9 mouse cellular contexts compared by ENCODE assay signal in genomic region chr1:139378861-139379620, GRCm38 (mm10). TPM values are rescaled to one million over a fixed set of nuclear protein-coding genes. Genes with fewer than 3 reads are reported as not detected.
DNase-seq lines count a peak whose midpoint lies in the region; ATAC-seq lines count a peak whose summit lies in the region.
"Had no signal": no experiment of that assay in that cellular context is flagged by ENCODE, and none has a peak within 500 bp of the region (broad histone marks: within the 10 kb centered on the region; RNA-seq: fewer than 3 reads in every experiment).

No protein-coding gene starts in this region.

- WGBS in hindbrain, embryonic 15.5 days: 23% methylated on average over 11 of the region's 11 CpGs
- 23% methylated on average over 11 of the region's 11 CpGs for WGBS in midbrain, embryonic 12.5 days

- no peak overlapping the region for H3K4me2 ChIP-seq in hindbrain, embryonic 15.5 days
- 0 out of 2 replicates have a peak overlapping the region, but pooled peaks have one; percentile 5 for H3K4me2 ChIP-seq in midbrain, embryonic 12.5 days (replicated peaks)

- DNase-seq in embryo, embryonic 11 days: peak; percentile 5
- no peak for DNase-seq in embryo, embryonic 10.5 days (ENCODE audit: low spot score)
- DNase-seq in MN1 (ENCODE audit: low spot score): peak; percentile 55
- no peak for DNase-seq in adrenal gland, adult (ENCODE audit: inconsistent age in 2 of 2, low spot score in 1 of 2)
- no peak for DNase-seq in right cerebral cortex, adult 18-20 months
- DNase-seq in gastrocnemius, adult 18-20 months (ENCODE audit: low spot score): no peak

- ATAC-seq in hindbrain, embryonic 15.5 days (ENCODE audit: low FRiP score, low read depth): peak; percentile 31; the same call in 1 of the 2 replicates
- peak; percentile 29; the same call in 1 of the 2 replicates for ATAC-seq in midbrain, embryonic 12.5 days (ENCODE audit: low FRiP score, low read depth)

- H3K9ac ChIP-seq in hindbrain, embryonic 15.5 days: no peak overlapping the region
- no peak overlapping the region for H3K9ac ChIP-seq in midbrain, embryonic 12.5 days (replicated peaks)

- H3K4me3 ChIP-seq in hindbrain, embryonic 15.5 days: no peak overlapping the region
- no peak overlapping the region for H3K4me3 ChIP-seq in midbrain, embryonic 12.5 days
- H3K4me3 ChIP-seq: myocyte had no signal

- no peaks in the 10 kb centered on the region for H3K27me3 ChIP-seq in hindbrain, embryonic 15.5 days
- H3K27me3 ChIP-seq in midbrain, embryonic 12.5 days: peaks cover 7% of the 10 kb centered on the region; the same call in 1 of the 2 replicates

- H3K27ac ChIP-seq in hindbrain, embryonic 15.5 days (replicated peaks): no peak overlapping the region
- no peak overlapping the region for H3K27ac ChIP-seq in midbrain, embryonic 12.5 days (replicated peaks)

- H3K9me3 ChIP-seq in hindbrain, embryonic 15.5 days: no peaks in the 10 kb centered on the region
- H3K9me3 ChIP-seq in midbrain, embryonic 12.5 days: no peaks in the 10 kb centered on the region

- peaks cover 12% of the 10 kb centered on the region; the same call in 1 of the 2 replicates for H3K4me1 ChIP-seq in hindbrain, embryonic 15.5 days (replicated peaks)
- peaks cover 18% of the 10 kb centered on the region for H3K4me1 ChIP-seq in midbrain, embryonic 12.5 days

- H3K36me3 ChIP-seq in hindbrain, embryonic 15.5 days: no peaks in the 10 kb centered on the region
- H3K36me3 ChIP-seq in midbrain, embryonic 12.5 days: no peaks in the 10 kb centered on the region

RNA-seq across cellular contexts. Expression of gene Crb1, which starts 2.1 kb away (rescaled TPM):
- polyA plus RNA-seq in hindbrain, embryonic 15.5 days (2015; fragmentation: Nextera tagmentation; extraction: Ambion mirVana): 1.4 and 1.5 TPM in 2 replicates
- 3.5 and 4.0 TPM in 2 replicates for polyA plus RNA-seq in midbrain, embryonic 12.5 days (2016; fragmentation: Nextera tagmentation; extraction: Ambion mirVana)
- under 1 TPM in 1 of 2 experiments, not detected in 1; 0.02 TPM for total RNA-seq in gastrocnemius, adult 18-20 months (2021)

RNA-seq across cellular contexts. Expression of gene Zbtb41, which starts 43.0 kb away (rescaled TPM):
- 13.6 and 15.1 TPM in 2 replicates for polyA plus RNA-seq in hindbrain, embryonic 15.5 days (2015; fragmentation: Nextera tagmentation; extraction: Ambion mirVana)
- polyA plus RNA-seq in midbrain, embryonic 12.5 days (2016; fragmentation: Nextera tagmentation; extraction: Ambion mirVana): 22.9 and 29.3 TPM in 2 replicates
- 10 to 100 TPM; 16.8 to 18.1 TPM for total RNA-seq in gastrocnemius, adult 18-20 months (2021)

Comparison
In these comparisons a context has a peak if more than half of its experiments do, and no peak if none do; other contexts are left out.
1. DNase-seq: peak in embryo, embryonic 11 days (single experiment) and MN1 (single experiment); none in embryo, embryonic 10.5 days (single experiment), adrenal gland, adult (0 of 2), right cerebral cortex, adult 18-20 months (single experiment) and gastrocnemius, adult 18-20 months (single experiment).